Mouse (Mus musculus) MEL (cell line): ENCODE measurements around the gene Eif2d. TPM values are rescaled to one million over a fixed set of nuclear protein-coding genes. Genes with fewer than 3 reads are reported as not detected.

Experiments used
- DNase-seq: peaks from one replicate; pipeline ENCODE4 v3.0.0; 2011; ENCODE audit warnings: low read depth, low spot score
- H3K27ac ChIP-seq: 2 replicates; pipeline ENCODE4 v1.5.1; 2012; ENCODE audit warnings: low read depth, mild to moderate bottlenecking, control low read depth, low read length, moderate library complexity; ENCODE audit not compliant: control insufficient read depth
- H3K27me3 ChIP-seq, 2 experiments: fragments of 150-350 bp in 1 of 2; sonication (generic) in 1 of 2; 2 replicates each; pipeline ENCODE4 v1.6.1; 2012; ENCODE audit warnings: low read length in 2 of 2, mild to moderate bottlenecking in 2 of 2, improper control_type of control experiment in 1 of 2, moderate library complexity in 1 of 2; ENCODE audit not compliant: insufficient read depth in 2 of 2, control insufficient read depth in 1 of 2
- H3K36me3 ChIP-seq, 2 experiments: 2 replicates each; pipeline ENCODE4 v1.6.1; 2012 to 2014; ENCODE audit warnings: low read length in 2 of 2, improper control_type of control experiment in 1 of 2, inconsistent platforms in 1 of 2, mild to moderate bottlenecking in 1 of 2; ENCODE audit not compliant: insufficient read depth in 2 of 2, control insufficient read depth in 1 of 2
- H3K4me1 ChIP-seq, 2 experiments: fragments of 150-350 bp in 1 of 2; sonication (generic) in 1 of 2; 2 replicates each; pipeline ENCODE4 v1.6.1; 2012; ENCODE audit warnings: low read length in 2 of 2, improper control_type of control experiment in 1 of 2, mild to moderate bottlenecking in 1 of 2; ENCODE audit not compliant: insufficient read depth in 2 of 2, control insufficient read depth in 1 of 2
- H3K4me3 ChIP-seq, 2 experiments: fragments of 150-350 bp in 1 of 2; sonication (generic) in 1 of 2; 2 replicates each; pipeline ENCODE4 v1.5.1; 2012; ENCODE audit warnings: low read depth in 2 of 2, low read length in 2 of 2, mild to moderate bottlenecking in 2 of 2, moderate library complexity in 2 of 2, control low read depth in 1 of 2, improper control_type of control experiment in 1 of 2; ENCODE audit not compliant: control insufficient read depth in 1 of 2, insufficient read depth in 1 of 2
- H3K79me2 ChIP-seq: 2 replicates; pipeline ENCODE4 v1.6.1; 2012; ENCODE audit warnings: mild to moderate bottlenecking, low read length, moderate library complexity; ENCODE audit not compliant: control insufficient read depth, poor library complexity, insufficient read depth
- H3K9ac ChIP-seq: 2 replicates; pipeline ENCODE4 v1.6.1; 2012; ENCODE audit warnings: low read depth, mild to moderate bottlenecking, control low read depth, low read length, moderate library complexity; ENCODE audit not compliant: control insufficient read depth, poor library complexity, severe bottlenecking
- H3K9me3 ChIP-seq: fragments of 150-350 bp; sonication (generic); replicated peaks from 2 replicates; pipeline ENCODE4 v1.6.1; 2012; ENCODE audit warnings: mild to moderate bottlenecking, low read length, improper control_type of control experiment, moderate library complexity; ENCODE audit not compliant: insufficient read depth
- CHD2 ChIP-seq: IDR thresholded peaks from 2 replicates; pipeline ENCODE4 v1.6.1; 2011; ENCODE audit warnings: low read length, improper control_type of control experiment
- CTCF ChIP-seq, 3 experiments: IDR thresholded peaks in 2 of 3; conservative IDR thresholded peaks in 1 of 3; 2 replicates each; pipeline ENCODE4 v1.5.1; 2011 to 2012; ENCODE audit warnings: low read length in 3 of 3, low read depth in 2 of 3, mild to moderate bottlenecking in 2 of 3, improper control_type of control experiment in 1 of 3, inconsistent platforms in 1 of 3, mixed read lengths in 1 of 3, moderate library complexity in 1 of 3; ENCODE audit not compliant: control insufficient read depth in 1 of 3, insufficient read depth in 1 of 3, poor library complexity in 1 of 3, severe bottlenecking in 1 of 3
- E2F4 ChIP-seq: IDR thresholded peaks from 2 replicates; pipeline ENCODE4 v1.6.1; 2011; ENCODE audit warnings: low read depth, low read length, improper control_type of control experiment, borderline replicate concordance
- EP300 ChIP-seq, 2 experiments: IDR thresholded peaks; 2 replicates each; pipeline ENCODE4 v1.6.1; 2011; ENCODE audit warnings: improper control_type of control experiment in 2 of 2, low read length in 2 of 2, low read depth in 1 of 2, mild to moderate bottlenecking in 1 of 2
- ETS1 ChIP-seq: IDR thresholded peaks from 2 replicates; pipeline ENCODE4 v1.6.1; 2012; ENCODE audit warnings: low read depth, mild to moderate bottlenecking, inconsistent platforms, low read length, improper control_type of control experiment, moderate library complexity
- GABPA ChIP-seq: IDR thresholded peaks from 2 replicates; pipeline ENCODE4 v1.6.1; 2012; ENCODE audit warnings: low read depth, mild to moderate bottlenecking, inconsistent platforms, low read length, improper control_type of control experiment, moderate library complexity
- JUND ChIP-seq: IDR thresholded peaks from 2 replicates; pipeline ENCODE4 v1.6.1; 2011; ENCODE audit warnings: low read depth, mild to moderate bottlenecking, improper control_type of control experiment, low read length
- MAFK ChIP-seq: IDR thresholded peaks from 2 replicates; pipeline ENCODE4 v1.6.1; 2011; ENCODE audit warnings: low read depth, mild to moderate bottlenecking, low read length, improper control_type of control experiment, borderline replicate concordance
- MAX ChIP-seq: IDR thresholded peaks from 2 replicates; pipeline ENCODE4 v1.6.1; 2011; ENCODE audit warnings: low read length, improper control_type of control experiment
- MAZ ChIP-seq: IDR thresholded peaks from 2 replicates; pipeline ENCODE4 v1.6.1; 2012; ENCODE audit warnings: low read depth, mild to moderate bottlenecking, inconsistent platforms, low read length, improper control_type of control experiment
- MYB ChIP-seq: IDR thresholded peaks from 2 replicates; pipeline ENCODE4 v1.6.1; 2011; ENCODE audit warnings: mild to moderate bottlenecking, low read depth, low read length, improper control_type of control experiment
- MYC ChIP-seq: IDR thresholded peaks from 2 replicates; pipeline ENCODE4 v1.6.1; 2011; ENCODE audit warnings: low read depth, mild to moderate bottlenecking, low read length, improper control_type of control experiment, moderate library complexity
- NELFE ChIP-seq: IDR thresholded peaks from 2 replicates; pipeline ENCODE4 v1.6.1; 2011; ENCODE audit warnings: low read depth, low read length, improper control_type of control experiment
- NRF1 ChIP-seq: IDR thresholded peaks from 2 replicates; pipeline ENCODE4 v1.6.1; 2014; ENCODE audit warnings: low read depth, mild to moderate bottlenecking, inconsistent platforms, low read length, improper control_type of control experiment, moderate library complexity; ENCODE audit not compliant: poor library complexity, insufficient read depth, severe bottlenecking
- POLR2A ChIP-seq, 2 experiments: IDR thresholded peaks; 2 replicates each; pipeline ENCODE4 v1.6.1; 2011 to 2012; ENCODE audit warnings: low read length in 2 of 2, mild to moderate bottlenecking in 2 of 2, control low read depth in 1 of 2, improper control_type of control experiment in 1 of 2, low read depth in 1 of 2, moderate library complexity in 1 of 2; ENCODE audit not compliant: control insufficient read depth in 1 of 2, insufficient read depth in 1 of 2, poor library complexity in 1 of 2
- POLR2AphosphoS2 ChIP-seq: IDR thresholded peaks from 2 replicates; pipeline ENCODE4 v1.6.1; 2011; ENCODE audit warnings: low read length, improper control_type of control experiment
- RAD21 ChIP-seq: IDR thresholded peaks from 2 replicates; pipeline ENCODE4 v1.6.1; 2011; ENCODE audit warnings: mild to moderate bottlenecking, low read depth, low read length, improper control_type of control experiment
- SMC3 ChIP-seq: IDR thresholded peaks from 2 replicates; pipeline ENCODE4 v1.6.1; 2011; ENCODE audit warnings: low read depth, low read length, improper control_type of control experiment
- TAL1 ChIP-seq: IDR thresholded peaks from 2 replicates; pipeline ENCODE4 v1.6.1; 2012; ENCODE audit warnings: mild to moderate bottlenecking, inconsistent platforms, low read length, moderate library complexity, mixed read lengths
- TBP ChIP-seq: IDR thresholded peaks from 2 replicates; pipeline ENCODE4 v1.8.0; 2011; ENCODE audit warnings: low read depth, low read length, improper control_type of control experiment
- TCF12 ChIP-seq: IDR thresholded peaks from 2 replicates; pipeline ENCODE4 v1.6.1; 2014; ENCODE audit warnings: low read depth, mild to moderate bottlenecking, inconsistent platforms, low read length, improper control_type of control experiment, moderate library complexity
- ZC3H11A ChIP-seq: IDR thresholded peaks from 2 replicates; pipeline ENCODE4 v1.6.1; 2012; ENCODE audit warnings: low read depth, mild to moderate bottlenecking, inconsistent platforms, low read length, improper control_type of control experiment
- ZMIZ1 ChIP-seq: IDR thresholded peaks from 2 replicates; pipeline ENCODE4 v1.6.1; 2012; ENCODE audit warnings: low read depth, mild to moderate bottlenecking, inconsistent platforms, low read length, improper control_type of control experiment, moderate library complexity
- polyA plus RNA-seq, 2 experiments: library from polyadenylated mRNA; stranded (reverse) in 1 of 2; unstranded in 1 of 2; fragments of >175 nt in 1 of 2; fragments of >200 nt in 1 of 2; gene quantifications; 2 replicates each; pipeline versions ENCODE4 v1.2.1 to v1.2.4; 2012; ENCODE audit warnings: low replicate concordance in 2 of 2, low read depth in 1 of 2; ENCODE audit not compliant: insufficient read length in 2 of 2, insufficient read depth in 1 of 2, missing spikeins in 1 of 2
- total RNA-seq: library from RNA; depleted of rRNA; stranded (reverse); fragments of 300-350 nt; gene quantifications from 2 replicates; pipeline ENCODE4 v1.2.3, GENCODE M21; 2012

Gene Eif2d
- total and polyA plus RNA-seq, 3 experiments = 31.0 to 43.6 TPM; not detected in 1

DNA sequence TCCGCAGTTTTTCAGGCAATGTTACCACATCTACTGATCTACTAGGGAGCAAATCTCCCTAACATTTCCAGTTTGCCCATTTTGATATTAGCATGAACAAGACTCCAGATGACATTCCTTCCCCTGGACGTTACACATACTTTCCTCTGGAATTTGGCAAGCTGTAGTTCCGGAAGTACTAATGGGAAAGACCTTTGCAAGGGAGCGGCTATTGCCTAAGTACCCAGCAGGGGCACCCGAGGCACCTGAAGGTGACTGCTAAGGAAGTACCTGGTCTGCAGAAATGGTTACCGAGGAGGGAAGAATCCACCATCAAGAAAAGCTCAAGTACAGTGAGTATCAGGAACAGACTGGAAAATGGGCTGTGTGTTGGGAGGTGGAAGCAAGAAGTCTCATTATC is 40.4 kb upstream of the Eif2d start (continued):
- no peak for TF ChIP-seq GABPA

DNA sequence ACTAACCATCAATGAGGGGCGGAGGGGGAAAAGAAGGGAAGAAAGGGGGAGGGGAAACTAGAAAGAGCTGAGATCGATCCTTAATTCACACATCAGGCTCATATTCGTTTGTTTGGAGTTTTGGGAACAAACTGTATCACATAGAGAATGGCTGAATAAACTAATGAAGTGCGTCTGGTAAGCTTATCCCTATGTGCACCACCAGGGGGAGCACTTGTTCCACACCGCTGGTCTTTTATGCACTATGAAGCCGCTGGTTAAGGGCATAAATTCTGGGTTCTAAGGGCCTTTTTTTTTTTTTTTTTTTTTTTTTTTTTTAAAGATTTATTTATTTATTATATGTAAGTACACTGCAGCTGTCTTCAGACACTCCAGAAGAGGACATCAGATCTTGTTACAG is 37.0 kb upstream of the Eif2d start:
- Histone ChIP-seq H3K27me3 (peaks cover 0 to 2% of the 10 kb centered on the region in 2 experiments; a peak in 2 of 4 replicates), H3K4me1 (peaks cover 2 to 11% of the 10 kb centered on the region in 2 experiments; a peak in 3 of 4 replicates), H3K36me3 (peaks cover 0 to 7% of the 10 kb centered on the region in 2 experiments; a peak in 2 of 4 replicates), H3K79me2 (no peaks in the 10 kb centered on the region), H3K4me3 (no peak overlapping the region), H3K9me3 (no peaks in the 10 kb centered on the region), H3K9ac (no peak overlapping the region), H3K27ac (no peak overlapping the region)
- DNase-seq = peak; percentile 84
- TF ChIP-seq RAD21 = peak; percentile 85
- no peak for TF ChIP-seq MYC
- peak; percentile 97 for TF ChIP-seq ZC3H11A
- TF ChIP-seq SMC3 = peak; percentile 96
- no peak for TF ChIP-seq GABPA
- TF ChIP-seq TBP = 0 out of 2 replicates have a peak, but pooled peaks have one; percentile 19
- peak; percentile 84 to 87 (median 87) for TF ChIP-seq CTCF (IDR thresholded peaks at IDR 0.05 in 2 of 3, conservative IDR thresholded peaks at IDR 0.05 in 1 of 3; ENCODE audit: control insufficient read depth in 1 of 3, insufficient read depth in 1 of 3, low read depth in 2 of 3, low read length in 3 of 3, poor library complexity in 1 of 3, severe bottlenecking in 1 of 3)

DNA sequence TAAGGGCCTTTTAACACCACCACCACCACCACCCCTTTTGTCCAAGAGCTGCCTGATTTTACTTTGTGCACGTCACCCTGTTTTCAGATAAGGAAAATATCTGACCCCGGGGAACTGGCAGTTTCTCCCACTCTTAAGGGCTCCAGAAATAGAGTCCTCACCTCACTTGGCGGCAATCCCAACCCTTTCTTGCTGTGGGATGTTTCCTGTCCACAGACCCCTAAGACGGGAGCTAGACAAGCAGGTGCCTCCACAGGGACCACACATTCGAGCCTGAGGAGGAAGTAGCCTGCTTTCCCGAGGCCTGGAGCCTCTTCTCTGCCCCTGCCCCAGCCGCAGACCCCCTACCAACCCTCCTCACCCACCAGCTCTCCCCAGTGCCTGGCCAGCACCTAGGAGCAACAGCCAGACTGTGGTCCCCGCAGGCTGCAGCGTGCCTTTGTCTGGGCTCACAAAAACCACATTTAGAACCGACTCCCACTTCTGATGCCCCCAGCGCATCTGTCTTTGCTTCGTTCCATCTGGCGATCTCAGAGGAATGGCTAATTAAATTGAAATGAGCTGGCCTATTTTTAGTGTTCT is 36.5 kb upstream of the Eif2d start:
- H3K79me2 ChIP-seq = no peaks in the 10 kb centered on the region
- H3K27me3 ChIP-seq = peaks cover 0 to 2% of the 10 kb centered on the region in 2 experiments; a peak in 2 of 4 replicates
- H3K9me3 ChIP-seq = no peaks in the 10 kb centered on the region
- peak; percentile 34 for DNase-seq
- peaks cover 2 to 9% of the 10 kb centered on the region in 2 experiments; a peak in 3 of 4 replicates for H3K4me1 ChIP-seq
- no peak overlapping the region for H3K4me3 ChIP-seq
- peaks cover 0 to 7% of the 10 kb centered on the region in 2 experiments; a peak in 2 of 4 replicates for H3K36me3 ChIP-seq
- TF ChIP-seq SMC3 = peak; percentile 12; the same call in 1 of the 2 replicates
- TF ChIP-seq ZMIZ1 = no peak
- TF ChIP-seq, all 39 proteins: peak for 1
- H3K9ac ChIP-seq = no peak overlapping the region
- H3K27ac ChIP-seq = no peak overlapping the region

DNA sequence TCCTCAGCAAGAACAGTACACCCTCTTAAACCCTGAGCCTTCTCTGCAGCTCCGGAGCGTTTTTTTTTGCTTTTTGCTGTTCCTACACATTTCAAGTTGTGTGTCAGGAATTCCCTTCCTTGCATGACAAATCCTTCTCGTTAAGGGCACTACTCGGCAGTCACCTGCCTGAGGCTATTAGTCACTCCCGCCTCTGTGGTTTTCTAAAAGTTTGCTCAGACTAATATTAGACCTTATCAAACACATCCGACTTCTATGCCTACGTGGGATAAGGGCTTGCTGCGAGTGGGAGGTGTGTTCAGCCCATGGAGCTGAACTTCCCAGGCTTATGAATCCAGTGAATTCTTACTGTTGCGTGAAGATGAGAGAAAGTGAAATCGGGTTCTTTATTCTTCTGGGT is 34.5 kb upstream of the Eif2d start:
- peak overlapping the region; percentile 0 to 20; a peak in 1 of 4 replicates for H3K4me3 ChIP-seq
- H3K9me3 ChIP-seq = no peaks in the 10 kb centered on the region
- DNase-seq = peak; percentile 46
- H3K9ac ChIP-seq = no peak overlapping the region
- H3K27me3 ChIP-seq = no peaks in the 10 kb centered on the region
- peaks cover 2 to 9% of the 10 kb centered on the region in 2 experiments; a peak in 3 of 4 replicates for H3K4me1 ChIP-seq
- no peak overlapping the region for H3K27ac ChIP-seq
- peaks cover 0 to 7% of the 10 kb centered on the region in 2 experiments; a peak in 2 of 4 replicates for H3K36me3 ChIP-seq
- no peaks in the 10 kb centered on the region for H3K79me2 ChIP-seq
- TF ChIP-seq JUND (no peak), TCF12 (peak; percentile 53; the same call in 1 of the 2 replicates), NRF1 (no peak), NELFE (no peak), GABPA (no peak), TAL1 (no peak), MYC (no peak), CHD2 (no peak), ETS1 (peak; percentile 33; the same call in 1 of the 2 replicates), POLR2A (IDR thresholded peaks at IDR 0.05; ENCODE audit: control insufficient read depth in 1 of 2, insufficient read depth in 1 of 2, low read depth in 1 of 2, low read length in 2 of 2, poor library complexity in 1 of 2) (no peak), RAD21 (no peak), TBP (no peak), EP300 (IDR thresholded peaks at IDR 0.05; ENCODE audit: low read depth in 1 of 2, low read length in 2 of 2) (peak; percentile 43 to 47; a peak in 3 of 4 replicates), MYB (no peak), SMC3 (no peak), MAX (no peak), MAZ (no peak), E2F4 (no peak), POLR2AphosphoS2 (no peak), MAFK (no peak)
